Mouse (Mus musculus) G1E-ER4 (cell line): Measurements from ENCODE around the gene AC192777.2. TPM values are rescaled to one million over a fixed set of nuclear protein-coding genes. Genes with fewer than 3 reads are reported as not detected.
"Not testable (repeated sequence)": the region's sequence is repeated elsewhere in the genome, so short reads cannot be mapped to it uniquely, and the experiment has no call there.

Source experiments
- GATA1 ChIP-seq: IDR thresholded peaks from one replicate; pipeline ENCODE4 v1.8.0; 2012; ENCODE audit warnings: low read length, inconsistent platforms
- polyA plus RNA-seq: library from polyadenylated mRNA; stranded (reverse); fragments of >175 nt; gene quantifications from 2 replicates; pipeline ENCODE4 v1.2.3, GENCODE M21; 2012

The AC192777.2 gene
- polyA plus RNA-seq, result not detected in 2 replicates

- TF ChIP-seq GATA1, result not testable (repeated sequence)
Observed at GRCm38 (mm10) chr17:40095150-40095549, at the start of gene AC192777.2. AC192777.2 (plus strand) TSS chr17:40095450.

Other genes starting within 250 kb of the AC192777.2 start
- not detected in 2 replicates for gene Esp38, start 144.9 kb upstream of the AC192777.2 start, polyA plus RNA-seq
- not detected in 2 replicates for gene Pgk2, start 113.2 kb downstream of the AC192777.2 start, polyA plus RNA-seq
- not detected in 2 replicates for gene Crisp3, start 146.8 kb downstream of the AC192777.2 start, polyA plus RNA-seq
- not detected in 2 replicates for gene Crisp1, start 223.8 kb downstream of the AC192777.2 start, polyA plus RNA-seq